Mouse (Mus musculus): ENCODE results near the gene Cfb.

Gene Cfb

DNA sequence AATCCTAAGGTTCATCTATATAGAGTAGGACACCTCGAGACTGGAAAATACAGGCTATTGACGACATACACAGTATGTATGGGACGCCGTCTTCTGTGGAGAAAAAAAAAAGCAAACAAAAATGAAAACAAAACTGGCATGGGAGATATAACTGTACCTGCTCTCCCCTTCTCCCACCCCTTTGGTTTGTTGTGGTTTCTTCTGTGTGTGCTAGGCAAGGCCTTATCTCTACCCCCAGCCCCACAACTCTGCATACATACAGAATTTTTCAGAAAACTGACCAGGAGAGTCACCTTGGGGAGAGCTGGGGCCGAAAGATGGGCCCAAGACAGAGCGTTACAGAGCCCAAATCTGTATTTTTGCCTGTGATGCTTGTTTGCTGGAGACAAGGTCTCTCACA lies 22.4 kb upstream of the Cfb start:
- no peak for DNase-seq (ENCODE audit: low read depth, low spot score)

- DNase-seq (ENCODE audit: low read depth, low spot score), result no peak
Observed at GRCm38 (mm10) chr17:34883332-34883731, 21.0 kb upstream of the Cfb start.

DNA sequence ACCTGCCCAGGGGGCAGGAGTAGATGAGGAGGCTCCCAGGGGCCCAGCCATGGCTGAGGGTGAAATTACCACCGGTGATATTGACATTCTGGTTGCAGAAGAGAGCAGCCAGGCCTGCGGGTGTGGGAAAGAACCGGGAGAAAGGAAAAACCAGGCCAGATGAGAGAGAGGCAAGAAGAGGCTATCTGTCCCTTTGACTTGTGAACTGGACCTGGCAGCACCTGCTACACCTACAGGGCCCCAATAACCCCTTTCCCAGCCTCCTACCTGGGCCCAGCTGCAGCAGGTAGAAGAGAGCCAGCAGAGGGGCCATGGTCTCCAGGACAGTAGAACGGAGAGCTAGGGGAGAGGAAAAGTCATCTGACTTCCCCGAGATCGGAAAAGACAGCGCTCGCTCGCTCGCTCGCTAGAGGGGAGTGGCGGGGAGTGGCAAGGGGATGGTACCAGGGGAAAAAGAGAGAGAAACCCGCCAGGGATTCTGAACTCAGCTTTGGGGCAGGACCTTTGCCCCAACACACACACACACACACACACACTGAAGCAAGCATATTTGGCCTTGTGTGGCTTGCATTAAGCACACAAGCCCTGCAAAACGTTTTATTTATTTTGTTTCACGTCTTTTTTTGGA lies 19.5 kb upstream of the Cfb start, which contains the start of gene Gm20547:
Gene Gm20547 (minus strand): TSS at position 360 of the 628 bp plus-strand sequence.
- DNase-seq (ENCODE audit: low read depth, low spot score), result no peak

- no peak for DNase-seq (ENCODE audit: low read depth, low spot score)
Observed at GRCm38 (mm10) chr17:34881166-34881565, 18.8 kb upstream of the Cfb start.

- DNase-seq (ENCODE audit: low read depth, low spot score), result no peak
Observed at GRCm38 (mm10) chr17:34879336-34879879, 17.1 kb upstream of the Cfb start, which contains the start of gene Zbtb12. Zbtb12 (plus strand) TSS chr17:34879483.

GRCm38 (mm10) chr17:34874321-34874720 lies 12.0 kb upstream of the Cfb start:
- DNase-seq (ENCODE audit: low read depth, low spot score), result no peak

GRCm38 (mm10) chr17:34865981-34866380 lies 3.7 kb upstream of the Cfb start:
- no peak for DNase-seq (ENCODE audit: low read depth, low spot score)

GRCm38 (mm10) chr17:34861704-34862415 lies 458 bp downstream of the Cfb start:
- DNase-seq (ENCODE audit: low read depth, low spot score), result no peak

GRCm38 (mm10) chr17:34860514-34860913 lies 1.8 kb downstream of the Cfb start:
- DNase-seq (ENCODE audit: low read depth, low spot score), result no peak

GRCm38 (mm10) chr17:34858670-34859069 lies 3.6 kb downstream of the Cfb start:
- no peak for DNase-seq (ENCODE audit: low read depth, low spot score)

- peak; percentile 28 for DNase-seq (ENCODE audit: low read depth, low spot score)
Observed at GRCm38 (mm10) chr17:34855825-34856224, 6.5 kb downstream of the Cfb start.

- DNase-seq (ENCODE audit: low read depth, low spot score), result no peak
Observed at GRCm38 (mm10) chr17:34854761-34855160, 7.6 kb downstream of the Cfb start.

GRCm38 (mm10) chr17:34853511-34853910 lies 8.8 kb downstream of the Cfb start:
- DNase-seq (ENCODE audit: low read depth, low spot score), result no peak

DNA sequence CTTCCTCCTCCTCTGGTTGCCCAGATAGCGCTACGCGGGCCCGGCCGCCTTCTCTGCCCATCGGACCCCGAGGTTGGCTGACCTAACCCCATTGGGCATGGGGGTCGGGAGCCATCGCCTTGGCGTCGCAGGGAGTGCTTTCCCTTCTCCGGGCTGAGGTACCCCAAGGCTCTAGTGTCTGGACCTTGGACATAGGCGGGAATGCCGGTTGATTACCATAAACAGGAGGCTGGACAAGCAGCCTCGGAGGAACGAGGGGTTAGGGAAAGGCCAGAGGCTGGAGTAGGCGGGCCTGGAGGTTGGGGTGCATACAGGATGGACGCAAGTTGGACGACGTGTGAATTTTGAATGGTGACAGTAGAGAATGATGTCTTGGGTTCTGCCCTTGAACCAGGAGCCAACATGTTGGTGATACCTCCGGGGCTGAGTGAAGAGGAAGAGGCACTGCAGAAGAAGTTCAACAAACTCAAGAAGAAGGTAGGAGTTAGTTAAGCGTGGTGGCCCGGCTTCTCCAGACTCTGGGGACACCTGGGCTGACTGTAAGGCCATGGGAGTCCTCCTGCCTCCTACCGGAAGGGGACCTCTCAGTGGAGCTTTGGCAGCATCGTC lies 11.7 kb downstream of the Cfb start:
- DNase-seq (ENCODE audit: low read depth, low spot score), result no peak

DNA sequence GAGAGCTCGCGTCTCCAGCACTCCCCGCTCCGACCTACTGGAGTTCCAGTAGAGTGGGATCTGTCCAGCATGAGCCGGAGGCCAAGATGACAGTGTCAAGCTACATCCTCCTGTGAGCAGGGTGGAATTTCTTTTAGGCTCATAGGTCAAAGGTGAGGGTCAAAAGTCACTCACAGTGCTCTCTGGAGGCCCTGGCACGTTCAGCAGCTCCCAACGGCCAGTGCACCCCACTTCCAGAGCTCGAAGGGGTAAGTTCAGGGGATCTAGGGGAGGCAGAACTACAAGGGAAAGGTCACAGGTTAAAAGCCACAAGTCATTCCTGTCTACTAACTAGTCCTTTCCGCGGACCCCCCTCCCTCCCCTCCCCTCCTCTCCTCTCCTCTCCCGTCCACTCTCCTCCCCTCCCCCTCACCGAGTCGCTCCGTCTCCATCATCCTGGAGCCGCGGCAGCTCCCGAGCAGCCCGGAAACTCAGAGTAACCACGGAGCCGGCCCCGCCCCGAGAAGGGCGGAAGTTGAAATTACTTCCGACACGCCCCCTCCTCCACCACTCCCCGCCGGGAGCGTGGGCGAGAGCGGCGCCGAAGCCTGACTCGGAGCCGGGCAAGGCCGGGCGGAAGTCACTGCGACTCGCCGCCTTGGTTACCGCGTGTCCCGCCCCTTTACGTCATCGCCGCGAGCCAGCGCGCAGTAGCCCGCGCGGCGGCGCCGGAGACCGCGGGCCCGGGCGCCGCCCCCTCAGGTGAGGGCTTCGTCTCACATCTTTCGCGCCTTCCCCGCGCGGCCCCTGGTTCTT lies 12.4 kb downstream of the Cfb start, which contains the start of the genes Skiv2l and Nelfe:
Gene Skiv2l (minus strand): TSS at position 489 of the 795 bp plus-strand sequence.
Gene Nelfe (plus strand): TSS at position 670 of the 795 bp plus-strand sequence.
- DNase-seq (ENCODE audit: low read depth, low spot score), result peak; percentile 94

DNA sequence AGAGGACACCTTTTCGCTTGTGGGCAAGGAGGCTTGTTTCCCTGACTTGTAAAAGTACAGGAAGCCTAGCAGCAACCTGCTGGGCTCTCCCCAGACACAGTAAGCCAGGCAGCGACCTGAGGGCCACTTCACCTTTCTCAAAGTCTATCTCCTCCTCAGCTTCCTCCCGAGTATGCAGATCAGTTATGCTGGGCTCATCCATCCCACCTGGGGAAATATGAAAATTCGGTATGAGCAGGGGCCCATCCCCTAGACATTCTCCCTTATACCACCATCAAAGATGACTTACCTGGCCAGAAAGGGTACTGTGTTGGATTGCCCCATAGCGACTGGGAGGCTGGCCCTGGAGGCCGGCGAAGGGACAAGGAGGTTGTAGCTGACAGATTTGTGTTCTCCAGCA lies 14.7 kb downstream of the Cfb start:
- no peak for DNase-seq (ENCODE audit: low read depth, low spot score)

- no peak for DNase-seq (ENCODE audit: low read depth, low spot score)
Observed at GRCm38 (mm10) chr17:34847192-34847591, 15.1 kb downstream of the Cfb start.

DNA sequence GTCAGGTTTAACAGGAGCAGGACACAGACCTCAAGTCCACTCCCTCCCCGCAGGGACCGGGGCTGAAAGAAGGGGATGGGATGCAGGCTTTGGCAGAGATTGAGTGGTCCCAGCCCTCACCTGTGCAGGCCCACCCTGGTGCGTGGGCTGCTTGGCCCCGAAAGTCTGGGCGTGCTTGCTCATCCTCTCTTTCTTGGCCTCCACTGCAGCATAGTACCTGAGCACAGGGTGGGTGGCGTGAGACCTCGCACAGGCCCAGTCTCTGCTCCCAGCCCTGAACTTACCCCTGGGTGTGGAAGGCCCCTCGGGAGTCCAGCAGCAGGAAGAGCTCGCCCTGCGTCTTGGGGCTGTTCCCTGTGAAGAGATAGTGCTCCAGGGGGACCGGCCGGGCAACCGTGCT lies 17.4 kb downstream of the Cfb start:
- DNase-seq (ENCODE audit: low read depth, low spot score), result no peak

GRCm38 (mm10) chr17:34840736-34841307 lies 21.5 kb downstream of the Cfb start:
- DNase-seq (ENCODE audit: low read depth, low spot score), result no peak

DNA sequence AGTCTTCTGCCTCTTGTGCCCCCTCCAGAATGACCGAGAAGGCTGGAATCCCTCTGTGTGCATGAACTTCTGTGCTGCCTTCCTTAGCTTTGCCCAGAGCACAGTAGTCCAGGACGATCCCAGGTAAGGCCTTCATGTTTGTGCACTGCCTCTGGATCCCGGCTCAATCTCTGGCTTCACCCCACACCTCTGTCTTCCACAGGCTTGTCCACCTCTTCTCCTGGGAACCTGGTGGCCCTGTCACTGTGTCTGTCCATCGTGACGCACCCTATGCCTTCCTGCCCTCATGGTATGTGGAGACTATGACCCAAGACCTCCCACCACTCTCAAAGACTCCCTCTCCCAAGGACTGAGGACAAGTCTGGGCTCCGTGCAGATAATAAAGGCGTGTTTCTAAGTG lies 23.5 kb downstream of the Cfb start:
- DNase-seq (ENCODE audit: low read depth, low spot score), result no peak

Data from retina, postnatal 7 days (tissue).